Mouse (Mus musculus) spleen, postnatal 14 days (tissue): ENCODE measurements around the gene Ndufaf3.
A peak's percentile ranks its signal among the peaks of the same experiment; 100 is the strongest.
"Not testable (repeated sequence)": the region's sequence is repeated elsewhere in the genome, so short reads cannot be mapped to it uniquely, and the experiment has no call there.

ENCODE experiments used
- DNase-seq, 2 experiments: peaks; one replicate each; pipeline ENCODE4 v3.0.0; 2021 to 2022; ENCODE audit warnings: low spot score in 2 of 2

The Ndufaf3 gene

DNA sequence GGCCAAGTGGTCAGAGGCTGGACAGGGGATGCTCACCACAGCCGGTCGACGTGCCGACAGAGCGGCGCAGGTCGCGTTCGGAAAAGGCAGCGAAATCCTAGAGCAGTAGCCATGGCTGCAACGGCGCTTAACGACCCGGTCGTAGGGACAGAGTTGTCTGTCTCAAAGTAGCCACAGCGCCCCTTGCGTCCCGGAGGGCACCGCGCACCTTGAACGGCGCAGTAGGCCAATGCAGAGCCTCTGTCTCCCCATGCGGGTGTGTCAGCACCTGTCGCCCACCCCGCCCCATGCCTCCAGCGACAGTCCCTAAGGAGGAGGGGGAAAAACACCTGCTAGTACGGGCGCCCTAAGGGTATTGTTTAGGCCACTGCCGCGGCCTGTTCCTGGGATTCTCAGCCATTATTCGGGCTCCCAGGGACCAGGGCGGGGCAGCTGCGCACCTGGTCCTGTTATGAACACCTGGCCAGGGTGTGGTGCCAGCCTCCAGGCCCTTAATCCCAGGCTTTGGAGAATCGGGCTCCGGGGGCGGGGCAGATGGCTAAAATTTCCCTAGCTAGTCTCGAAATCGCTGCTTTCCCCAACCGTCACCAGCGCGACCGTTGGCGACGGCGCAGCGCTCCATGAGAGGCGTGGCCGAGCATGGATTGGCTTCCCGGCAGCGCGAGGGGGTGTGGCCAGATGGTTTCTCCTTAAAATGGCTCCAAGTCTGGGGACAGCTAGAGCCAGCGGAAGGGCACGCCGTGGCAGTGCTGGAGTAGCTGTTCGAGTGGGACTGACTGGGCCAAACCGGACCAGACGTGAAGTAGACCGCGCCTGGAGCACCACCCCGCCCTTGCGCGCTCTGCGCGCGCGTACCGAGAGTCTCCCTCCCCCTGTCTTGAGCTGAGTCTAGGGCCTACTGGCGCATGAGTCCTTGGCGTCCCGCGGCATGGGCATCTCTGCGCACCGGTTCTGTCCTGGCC, at the start of gene Ndufaf3:
Gene Ndufaf3 (minus strand): TSS at position 620 of the 962 bp plus-strand sequence.
- peak; percentile 96 to 97 for DNase-seq

DNA sequence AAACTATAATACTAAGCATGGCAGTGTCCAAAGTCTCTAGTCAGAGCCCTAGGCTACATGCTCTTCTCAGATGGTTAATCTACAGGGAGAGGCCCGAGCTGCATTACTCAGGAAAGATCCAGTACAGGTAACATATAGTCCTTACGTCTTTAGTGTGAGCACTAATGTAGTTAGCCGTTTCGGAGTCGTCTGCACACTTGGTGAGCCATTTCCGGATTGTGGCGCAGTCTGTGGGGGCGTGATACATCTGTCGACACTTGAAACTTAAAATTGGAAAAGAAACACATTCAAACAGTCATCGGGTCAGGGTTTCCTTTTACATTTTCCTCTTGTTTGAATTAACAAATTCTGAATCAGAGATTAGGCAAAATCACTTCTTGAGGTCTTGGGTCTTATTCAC, 44.3 kb upstream of the Ndufaf3 start:
- no peak for DNase-seq

DNA sequence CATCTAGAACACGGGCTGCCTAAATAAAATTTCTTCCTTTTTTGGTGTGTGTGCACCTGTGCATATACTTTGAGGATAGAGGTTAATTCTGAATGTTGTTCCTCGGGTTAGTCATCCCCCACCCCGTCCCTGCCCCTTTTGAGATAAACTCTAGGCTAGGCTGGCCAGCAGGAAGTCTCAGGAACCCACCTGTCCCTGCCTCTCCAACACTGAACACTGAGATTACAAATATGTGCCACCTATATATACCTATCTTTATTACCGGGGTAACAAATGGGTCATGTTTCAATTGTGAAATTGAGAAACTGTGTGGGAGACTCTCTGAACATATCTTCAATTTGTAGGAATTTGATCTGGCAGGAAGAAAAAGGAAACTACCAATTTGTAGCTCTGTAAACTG, 41.7 kb upstream of the Ndufaf3 start:
- no peak for DNase-seq

DNA sequence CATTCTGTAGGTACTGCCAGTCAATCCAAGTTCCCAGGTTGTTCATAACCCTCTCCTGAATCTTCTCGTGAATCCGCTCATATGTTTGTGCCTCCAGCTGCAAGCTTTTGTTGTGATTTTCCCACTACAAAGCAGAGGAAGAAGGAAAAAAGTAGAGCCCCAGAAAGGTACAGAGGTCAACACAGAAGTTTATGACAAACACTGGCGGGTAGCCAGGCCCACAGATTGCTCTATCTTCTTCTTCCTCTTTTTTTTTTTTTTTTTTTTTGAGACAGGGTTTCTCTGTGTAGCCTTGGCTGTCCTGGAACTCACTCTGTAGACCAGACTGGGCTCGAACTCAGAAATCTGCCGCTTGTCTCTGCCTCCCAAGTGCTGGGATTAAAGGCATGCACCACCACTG, 40.7 kb upstream of the Ndufaf3 start:
- DNase-seq, result not testable (repeated sequence)

DNA sequence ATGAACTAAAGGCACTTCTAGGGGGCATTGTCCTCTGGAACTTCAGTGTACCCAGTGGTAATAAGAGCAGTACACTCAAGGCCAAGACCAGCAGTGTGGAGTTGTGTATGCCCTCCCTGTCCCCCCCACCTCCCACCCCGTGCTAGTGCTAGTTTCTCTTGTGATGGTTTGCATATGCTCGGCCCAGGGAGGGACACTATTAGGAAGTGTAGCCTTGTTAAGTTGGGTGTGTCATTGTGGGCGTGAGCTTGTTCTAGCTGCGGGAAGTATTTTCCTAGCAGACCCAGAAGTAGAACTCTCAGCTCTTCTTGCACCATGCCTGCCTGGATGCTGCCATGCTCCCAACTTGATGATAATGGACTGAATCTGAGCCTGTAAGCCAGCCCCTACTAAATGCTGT, 34.8 kb upstream of the Ndufaf3 start:
- no peak for DNase-seq

DNA sequence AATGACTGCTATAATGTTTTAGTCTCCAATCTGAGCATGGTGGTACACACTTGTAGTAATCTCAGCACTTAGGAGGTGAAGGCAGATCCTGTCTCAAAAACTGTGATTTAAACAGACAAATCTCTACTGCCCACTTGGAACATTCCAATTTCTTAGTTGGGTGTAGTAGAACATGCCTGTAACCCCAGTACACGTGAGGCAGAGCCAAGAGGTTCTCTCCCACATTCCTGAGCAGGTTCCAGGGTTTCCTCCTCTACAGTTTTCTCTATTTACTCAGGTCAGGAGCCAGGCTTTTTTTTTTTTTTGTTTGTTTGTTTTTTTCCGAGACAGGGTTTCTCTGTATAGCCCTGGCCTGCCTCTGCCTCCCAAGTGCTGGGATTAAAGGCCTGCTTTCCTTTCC, 32.8 kb upstream of the Ndufaf3 start:
- no peak for DNase-seq

GRCm38 (mm10) chr9:108599021-108599566, 31.9 kb upstream of the Ndufaf3 start:
- no peak for DNase-seq

GRCm38 (mm10) chr9:108596998-108597764, 29.9 kb upstream of the Ndufaf3 start, which contains the start of gene P4htm:
Gene P4htm (minus strand): TSS chr9:108597667.
- DNase-seq, result peak in 1 of 2 experiments; percentile 36

DNA sequence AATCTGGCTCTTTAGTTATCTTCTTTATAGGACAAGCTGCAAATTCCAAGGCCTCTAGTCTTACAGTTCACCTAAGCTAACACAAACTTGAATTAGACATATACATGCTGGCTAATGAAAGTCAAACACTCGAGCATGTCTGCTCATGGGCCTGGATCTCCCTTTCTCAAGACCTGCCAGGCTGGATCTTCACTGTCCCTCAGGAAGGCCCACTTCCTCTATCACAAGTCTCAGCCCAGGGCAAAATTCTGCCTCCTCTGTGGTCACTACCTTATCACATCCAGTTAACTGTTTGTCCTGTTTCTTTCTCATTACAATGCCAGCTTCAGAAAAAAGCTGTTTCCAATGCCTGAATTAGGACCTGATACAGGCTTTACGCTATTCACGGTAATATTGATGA, 27.1 kb upstream of the Ndufaf3 start:
- no peak for DNase-seq

DNA sequence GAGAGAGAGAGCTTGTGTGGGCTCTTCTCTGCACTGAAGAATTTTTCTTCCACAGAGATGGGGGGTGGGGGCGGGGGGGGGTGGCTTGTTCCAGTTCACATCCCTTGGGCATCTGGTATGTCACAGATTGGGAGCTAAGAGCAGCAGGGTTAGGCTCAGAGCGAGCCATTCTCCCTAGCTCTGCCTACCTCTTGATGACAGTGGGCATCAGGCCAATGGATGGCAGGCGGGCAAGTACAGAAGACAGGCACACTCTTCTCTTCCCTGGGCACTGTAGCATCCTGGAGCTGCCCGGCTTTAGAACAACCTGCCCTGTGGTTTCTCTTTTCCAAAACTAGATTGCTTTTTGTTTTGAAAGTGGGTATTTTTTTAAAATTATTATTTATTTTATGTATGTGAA, 24.2 kb upstream of the Ndufaf3 start:
- DNase-seq, result no peak

DNA sequence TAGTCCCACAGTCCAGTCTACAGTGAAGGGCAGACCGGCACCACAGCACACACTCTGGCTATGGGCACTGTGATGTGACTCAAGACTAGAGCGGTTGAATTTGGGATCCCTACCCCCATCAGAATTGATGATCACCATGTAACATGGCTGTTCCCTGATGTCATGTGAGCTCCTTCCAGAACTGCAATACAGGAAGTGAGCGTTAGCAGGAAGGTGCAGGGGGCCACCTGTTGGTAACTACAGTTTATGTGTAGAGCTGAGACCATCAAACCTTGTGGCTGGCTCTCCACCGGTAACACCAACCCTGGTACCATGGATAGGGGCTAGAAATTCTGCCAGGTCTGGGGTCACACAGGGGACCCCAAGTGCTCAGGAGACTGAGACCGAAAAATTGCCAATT, 22.0 kb upstream of the Ndufaf3 start:
- DNase-seq, result no peak

- DNase-seq, result no peak
Measured at GRCm38 (mm10) chr9:108587571-108588180, 20.4 kb upstream of the Ndufaf3 start.

DNA sequence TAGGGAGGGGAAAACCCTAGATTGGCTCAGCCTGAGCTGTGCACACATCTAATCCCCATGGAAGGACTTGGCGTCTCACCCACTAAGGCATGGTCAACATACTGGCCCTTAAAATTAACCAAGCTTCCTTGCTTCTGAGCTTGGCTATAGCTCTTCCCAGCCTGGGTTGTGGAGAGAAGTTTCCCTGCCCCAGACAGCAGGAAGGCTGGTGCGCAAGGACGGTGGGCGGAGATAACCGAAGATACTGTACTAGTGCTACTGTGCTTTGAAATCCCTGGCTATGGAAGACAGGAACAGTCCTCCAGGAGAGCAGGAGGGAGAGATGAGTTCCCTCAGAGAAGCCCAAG, 12.1 kb upstream of the Ndufaf3 start:
- DNase-seq, result no peak

DNA sequence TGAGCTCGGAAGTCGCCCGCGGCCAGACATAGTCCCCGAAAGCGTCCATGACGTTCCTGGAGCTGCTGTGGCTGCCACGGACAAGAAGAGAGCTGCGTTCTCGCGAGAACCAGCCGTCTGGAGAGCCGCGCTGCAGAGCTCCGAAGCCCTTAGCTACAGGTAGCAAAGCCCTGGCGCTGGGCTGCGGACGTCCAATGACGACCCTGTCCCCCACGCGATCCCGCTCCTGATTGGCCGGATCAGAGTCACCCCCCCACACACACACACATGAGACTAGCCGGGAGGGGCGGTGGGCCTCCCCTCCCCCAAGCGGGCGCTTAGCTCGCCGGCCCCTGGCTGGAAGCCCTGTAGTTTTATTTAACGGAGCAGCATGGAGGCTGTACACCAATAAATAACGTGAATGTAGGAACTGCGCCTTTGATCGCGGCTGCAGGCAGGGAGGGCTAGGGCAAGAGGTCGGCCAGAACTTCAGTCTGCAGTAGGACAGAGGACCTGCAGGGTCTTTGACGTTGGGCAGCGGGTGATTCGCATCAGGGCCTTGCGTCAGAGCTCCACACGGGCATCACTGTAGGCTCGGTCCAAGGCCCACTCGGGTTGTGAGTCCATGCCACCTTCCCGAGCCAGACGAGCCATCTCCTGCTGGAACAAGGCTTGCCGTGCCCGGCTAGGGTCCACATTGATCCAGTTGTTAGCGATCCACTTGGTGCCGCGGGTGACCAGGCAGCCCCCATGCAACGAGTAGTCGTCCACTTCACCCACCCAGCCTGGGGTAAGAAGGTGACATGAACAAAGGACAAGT, 11.5 kb upstream of the Ndufaf3 start, which contains the start of gene Wdr6:
Gene Wdr6 (minus strand): TSS at position 195 of the 799 bp plus-strand sequence.
- peak; percentile 74 to 77 for DNase-seq

GRCm38 (mm10) chr9:108577934-108578544, 10.8 kb upstream of the Ndufaf3 start:
- DNase-seq, result no peak

- DNase-seq, result no peak
Measured at GRCm38 (mm10) chr9:108577025-108577424, 9.8 kb upstream of the Ndufaf3 start.

- no peak for DNase-seq
Measured at GRCm38 (mm10) chr9:108575321-108576297, 8.4 kb upstream of the Ndufaf3 start.

DNA sequence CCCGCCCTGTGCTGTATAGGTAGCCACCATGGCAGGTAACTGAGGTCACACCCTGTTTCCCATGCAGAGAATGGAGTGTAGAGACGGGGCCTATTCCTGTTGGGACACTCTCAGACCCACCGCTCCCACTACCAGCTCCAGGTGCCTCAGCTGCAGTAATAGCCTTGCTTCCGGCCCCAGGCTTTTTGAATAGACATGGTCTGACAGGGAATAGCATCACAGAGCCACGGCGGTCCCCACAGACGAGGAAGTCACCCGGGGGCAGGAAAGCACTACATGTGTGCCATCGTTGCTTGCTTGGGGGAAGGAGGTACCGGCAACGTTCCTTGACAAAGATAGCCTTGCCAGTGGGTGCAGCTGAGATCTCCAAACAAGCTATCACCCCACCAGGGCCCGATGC, 7.7 kb upstream of the Ndufaf3 start:
- no peak for DNase-seq
